Mouse (Mus musculus): ENCODE measurements around the gene Srsy.
"Not testable (repeated sequence)": the region's sequence is repeated elsewhere in the genome, so short reads cannot be mapped to it uniquely, and the experiment has no call there.

- not testable (repeated sequence) for TF ChIP-seq CTCF (IDR thresholded peaks at IDR 0.05; ENCODE audit: borderline replicate concordance, extremely low read depth, insufficient read depth, insufficient read length); POLR2A (IDR thresholded peaks at IDR 0.05; ENCODE audit: borderline replicate concordance, extremely low read depth, insufficient read depth, insufficient read length, poor library complexity, severe bottlenecking)
Observed at GRCm38 (mm10) chrY:17937230-17937629, at the start of gene Srsy.

Data from brain, embryonic 14.5 days (tissue).